In genomic region chr3:131110191-131111150, GRCm38 (mm10) we compare ENCODE assay signal across 8 mouse cellular contexts. TPM values are rescaled to one million over a fixed set of nuclear protein-coding genes. Genes with fewer than 3 reads are reported as not detected.
DNase-seq lines count a peak whose midpoint lies in the region; ATAC-seq and TF ChIP-seq lines count a peak whose summit lies in the region.

TSS of gene Lef1 (plus strand) at chr3:131110471.

- peaks cover 42% of the 10 kb centered on the region for H3K27me3 ChIP-seq in kidney, embryonic 14.5 days (ENCODE audit: control insufficient read depth, insufficient read depth, low read length)
- peaks cover 20% of the 10 kb centered on the region for H3K27me3 ChIP-seq in embryonic facial prominence, embryonic 15.5 days
- peaks cover 20% of the 10 kb centered on the region for H3K27me3 ChIP-seq in hindbrain, postnatal 0 days (ENCODE audit: insufficient read depth, low read length)
- H3K27me3 ChIP-seq in lung, embryonic 15.5 days = peaks cover 40% of the 10 kb centered on the region

- H3K27ac ChIP-seq in kidney, embryonic 14.5 days (ENCODE audit: low read depth, low read length) = peak within 1 kb of the TSS; percentile 51; the same call in 1 of the 2 replicates
- H3K27ac ChIP-seq in embryonic facial prominence, embryonic 15.5 days (replicated peaks) = peak within 1 kb of the TSS; percentile 89
- no peak within 1 kb of the TSS; the same call in 1 of the 2 replicates for H3K27ac ChIP-seq in hindbrain, postnatal 0 days
- peak within 1 kb of the TSS; percentile 58 for H3K27ac ChIP-seq in lung, embryonic 15.5 days

- no peak for DNase-seq in kidney, adult 8-10 months
- DNase-seq in NIH3T3 (ENCODE audit: low read depth) = peak; percentile 71
- peak; percentile 61 for DNase-seq in hindbrain, postnatal 0 days (ENCODE audit: low spot score)
- DNase-seq in retina, postnatal 1 day = peak; percentile 80
- DNase-seq in right cerebral cortex, postnatal 14 days = no peak

- H3K4me2 ChIP-seq in kidney, embryonic 14.5 days (replicated peaks; ENCODE audit: low read depth, low read length) = peak within 1 kb of the TSS; percentile 94
- peak within 1 kb of the TSS; percentile 92 for H3K4me2 ChIP-seq in embryonic facial prominence, embryonic 15.5 days (replicated peaks)
- peak within 1 kb of the TSS; percentile 78 for H3K4me2 ChIP-seq in hindbrain, postnatal 0 days (ENCODE audit: low read depth, low read length)
- peak within 1 kb of the TSS; percentile 98 for H3K4me2 ChIP-seq in lung, embryonic 15.5 days

- H3K9ac ChIP-seq in kidney, embryonic 14.5 days (ENCODE audit: low read depth, low read length) = peak within 1 kb of the TSS; percentile 67
- H3K9ac ChIP-seq in embryonic facial prominence, embryonic 15.5 days = peak within 1 kb of the TSS; percentile 72
- H3K9ac ChIP-seq in hindbrain, postnatal 0 days (replicated peaks; ENCODE audit: low read length) = peak within 1 kb of the TSS; percentile 37; the same call in 1 of the 2 replicates
- H3K9ac ChIP-seq in lung, embryonic 15.5 days = peak within 1 kb of the TSS; percentile 71

- under 1% methylated on average over 56 of the region's 69 CpGs for WGBS in kidney, embryonic 14.5 days
- WGBS in embryonic facial prominence, embryonic 15.5 days = 0% methylated on average over 65 of the region's 69 CpGs
- under 1% methylated on average over 64 of the region's 69 CpGs for WGBS in hindbrain, postnatal 0 days
- under 1% methylated on average over 58 of the region's 69 CpGs for WGBS in lung, embryonic 15.5 days

- TF ChIP-seq CTCF in hindbrain, postnatal 0 days (IDR thresholded peaks at IDR 0.05; ENCODE audit: low read depth) = no peak

- peaks cover 25% of the 10 kb centered on the region for H3K4me1 ChIP-seq in kidney, embryonic 14.5 days (ENCODE audit: control insufficient read depth, insufficient read depth, low read length)
- H3K4me1 ChIP-seq in embryonic facial prominence, embryonic 15.5 days = peaks cover 60% of the 10 kb centered on the region
- 0 out of 2 replicates have a peak, but pooled peaks cover 11% of the 10 kb centered on the region for H3K4me1 ChIP-seq in hindbrain, postnatal 0 days (ENCODE audit: insufficient read depth, low read length)
- peaks cover 50% of the 10 kb centered on the region for H3K4me1 ChIP-seq in lung, embryonic 15.5 days

- H3K9me3 ChIP-seq in kidney, embryonic 14.5 days (ENCODE audit: control insufficient read depth, low read length) = no peaks in the 10 kb centered on the region
- no peaks in the 10 kb centered on the region for H3K9me3 ChIP-seq in embryonic facial prominence, embryonic 15.5 days (replicated peaks)
- H3K9me3 ChIP-seq in hindbrain, postnatal 0 days (ENCODE audit: low read length) = no peaks in the 10 kb centered on the region
- H3K9me3 ChIP-seq in lung, embryonic 15.5 days = no peaks in the 10 kb centered on the region

- peak within 1 kb of the TSS; percentile 61 for H3K4me3 ChIP-seq in kidney, embryonic 14.5 days (ENCODE audit: low read length)
- peak within 1 kb of the TSS; percentile 72 for H3K4me3 ChIP-seq in embryonic facial prominence, embryonic 15.5 days (replicated peaks)
- peak within 1 kb of the TSS; percentile 46 for H3K4me3 ChIP-seq in hindbrain, postnatal 0 days (ENCODE audit: low read length)
- H3K4me3 ChIP-seq in lung, embryonic 15.5 days = peak within 1 kb of the TSS; percentile 68

- ATAC-seq in kidney, embryonic 14.5 days (ENCODE audit: low FRiP score, low TSS enrichment) = peak; percentile 55
- peak; percentile 63; the same call in 1 of the 2 replicates for ATAC-seq in embryonic facial prominence, embryonic 15.5 days (ENCODE audit: insufficient number of reproducible peaks, low FRiP score, low TSS enrichment, low read depth)
- ATAC-seq in hindbrain, postnatal 0 days = 0 out of 2 replicates have a peak, but pooled peaks have one; percentile 25
- ATAC-seq in lung, embryonic 15.5 days (ENCODE audit: borderline replicate concordance, extremely low read depth, low FRiP score, low TSS enrichment) = no peak

- H3K36me3 ChIP-seq in kidney, embryonic 14.5 days (ENCODE audit: control insufficient read depth, insufficient read depth, low read length) = no peaks in the 10 kb centered on the region
- H3K36me3 ChIP-seq in embryonic facial prominence, embryonic 15.5 days = no peaks in the 10 kb centered on the region
- H3K36me3 ChIP-seq in hindbrain, postnatal 0 days (ENCODE audit: insufficient read depth, low read length) = no peaks in the 10 kb centered on the region
- H3K36me3 ChIP-seq in lung, embryonic 15.5 days = no peaks in the 10 kb centered on the region

RNA-seq across cellular contexts. Expression of gene Lef1, which starts in this region (rescaled TPM):
- polyA plus RNA-seq in kidney, embryonic 14.5 days (2014; fragmentation: Nextera tagmentation; extraction: Ambion mirVana) = 31.9 and 32.1 TPM in 2 replicates
- polyA plus RNA-seq in embryonic facial prominence, embryonic 15.5 days (2015; fragmentation: Nextera tagmentation; extraction: Ambion mirVana) = 47.0 and 53.1 TPM in 2 replicates
- total RNA-seq in hindbrain, postnatal 0 days (2014; rRNA removed) = 5.6 and 7.2 TPM in 2 replicates
- polyA plus RNA-seq in hindbrain, postnatal 0 days (2015; fragmentation: Nextera tagmentation; extraction: Ambion mirVana) = 6.4 and 7.2 TPM in 2 replicates
- polyA plus RNA-seq in lung, embryonic 15.5 days (2015; fragmentation: Nextera tagmentation; extraction: Ambion mirVana) = 16.5 and 22.2 TPM in 2 replicates

Comparison
In these comparisons a context has a peak if more than half of its experiments do, and no peak if none do; other contexts are left out.
1. DNase-seq: peak in NIH3T3 (single experiment), hindbrain, postnatal 0 days (single experiment) and retina, postnatal 1 day (single experiment); none in kidney, adult 8-10 months (0 of 2) and right cerebral cortex, postnatal 14 days (single experiment).
2. Peak in every context shown above with its lines, with median percentiles within 50 percentile points of each other: H3K4me2 ChIP-seq, H3K4me3 ChIP-seq and H3K9ac ChIP-seq.